Mouse (Mus musculus): ENCODE data around the gene Gm21970. TPM values are rescaled to one million over a fixed set of nuclear protein-coding genes. Genes with fewer than 3 reads are reported as not detected.

The Gm21970 gene
- polyA plus RNA-seq, 1 experiment from 2014 or later = not detected

GRCm38 (mm10) chr16:91447512-91447900 lies 56.0 kb downstream of the Gm21970 start:
- no peak overlapping the region for H3K9ac ChIP-seq (replicated peaks)
- no peaks in the 10 kb centered on the region for H3K36me3 ChIP-seq
- no peaks in the 10 kb centered on the region for H3K9me3 ChIP-seq
- H3K4me1 ChIP-seq = no peaks in the 10 kb centered on the region
- H3K27me3 ChIP-seq = no peaks in the 10 kb centered on the region
- 85% methylated on average over 6 of the region's 6 CpGs for WGBS
- no peak overlapping the region for H3K4me2 ChIP-seq (replicated peaks)
- ATAC-seq (replicated peaks) = no peak
- no peak overlapping the region for H3K27ac ChIP-seq (replicated peaks)
- H3K4me3 ChIP-seq = no peak overlapping the region

- no peaks in the 10 kb centered on the region for H3K36me3 ChIP-seq
- H3K4me3 ChIP-seq = no peak overlapping the region
- H3K4me1 ChIP-seq = no peaks in the 10 kb centered on the region
- no peak overlapping the region for H3K27ac ChIP-seq (replicated peaks)
- 96% methylated on average over 5 of the region's 5 CpGs for WGBS
- no peak overlapping the region for H3K9ac ChIP-seq (replicated peaks)
- no peak for ATAC-seq (replicated peaks)
- no peaks in the 10 kb centered on the region for H3K9me3 ChIP-seq
- H3K27me3 ChIP-seq = no peaks in the 10 kb centered on the region
- no peak overlapping the region for H3K4me2 ChIP-seq (replicated peaks)
Observed at GRCm38 (mm10) chr16:91448088-91448487, 56.6 kb downstream of the Gm21970 start.

DNA sequence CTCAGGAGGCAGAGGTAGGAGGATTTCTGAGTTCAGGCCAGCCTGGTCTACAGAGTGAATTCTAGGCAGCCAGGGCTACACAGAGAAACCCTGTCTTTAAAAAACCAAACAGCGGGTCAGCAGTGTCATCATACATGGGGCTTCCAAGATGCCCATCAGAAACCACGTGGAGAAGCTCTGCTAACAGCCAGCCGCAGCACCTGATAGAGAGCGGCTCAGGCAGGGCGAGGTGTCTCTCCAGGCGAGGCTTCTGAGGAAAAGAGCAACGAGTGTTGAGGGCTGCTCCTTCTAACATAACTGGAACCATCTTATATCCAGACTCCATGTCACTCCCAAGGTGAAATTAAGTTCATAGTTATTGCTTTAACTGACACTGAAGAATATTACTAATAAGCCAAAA lies 57.4 kb downstream of the Gm21970 start:
- no peak overlapping the region for H3K27ac ChIP-seq (replicated peaks)
- H3K4me2 ChIP-seq (replicated peaks) = no peak overlapping the region
- no peak overlapping the region for H3K4me3 ChIP-seq
- no peaks in the 10 kb centered on the region for H3K4me1 ChIP-seq
- WGBS = 85% methylated on average over 7 of the region's 7 CpGs
- H3K27me3 ChIP-seq = no peaks in the 10 kb centered on the region
- no peak for ATAC-seq (replicated peaks)
- H3K9ac ChIP-seq (replicated peaks) = no peak overlapping the region
- H3K36me3 ChIP-seq = no peaks in the 10 kb centered on the region
- no peaks in the 10 kb centered on the region for H3K9me3 ChIP-seq

DNA sequence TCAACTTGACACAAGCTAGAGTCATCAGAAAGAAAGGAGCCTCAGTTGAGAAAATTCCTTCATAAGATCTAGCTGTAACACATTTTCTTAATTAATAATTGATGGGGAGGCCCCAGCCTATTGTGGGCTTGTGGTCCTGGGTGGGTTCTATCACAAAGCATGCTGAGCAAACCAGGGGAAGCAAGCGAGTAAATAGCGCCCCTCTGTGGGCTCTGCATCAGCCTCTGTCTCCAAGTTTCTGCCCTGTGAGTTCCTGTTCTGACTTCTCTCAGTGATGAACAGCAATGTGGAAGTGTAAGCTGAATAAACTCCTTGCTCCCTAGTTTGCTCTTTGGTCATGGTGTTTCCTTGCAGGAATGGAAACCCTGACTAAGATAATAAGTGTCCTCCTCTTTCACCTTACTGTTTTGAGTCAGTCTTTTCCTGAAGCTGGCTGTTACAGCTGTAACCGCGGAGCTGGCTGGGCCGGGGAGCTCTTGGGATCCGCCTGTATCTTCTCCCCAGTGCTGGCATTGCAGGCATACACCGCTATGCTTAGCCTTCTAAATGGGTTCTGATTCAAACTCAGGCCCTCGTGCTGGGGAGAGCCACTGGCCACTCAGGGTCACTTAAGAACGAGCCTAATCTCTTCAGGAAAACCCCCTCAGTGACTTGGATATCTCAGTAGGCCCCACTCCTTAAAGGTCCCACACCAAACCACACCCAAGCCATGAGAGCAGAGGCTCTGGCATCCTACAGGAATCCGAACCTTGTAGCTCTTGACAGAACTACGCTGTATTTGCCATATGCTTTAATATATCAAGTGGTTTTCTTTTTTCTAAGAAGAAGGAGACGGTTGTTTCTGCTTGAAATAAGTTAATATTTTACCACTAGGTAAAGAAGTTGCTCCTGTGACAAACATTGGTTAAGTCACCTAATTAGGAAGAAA lies 58.9 kb downstream of the Gm21970 start:
- 84% methylated on average over 12 of the region's 12 CpGs for WGBS
- H3K4me3 ChIP-seq = no peak overlapping the region
- no peak overlapping the region for H3K27ac ChIP-seq (replicated peaks)
- H3K4me2 ChIP-seq (replicated peaks) = no peak overlapping the region
- H3K4me1 ChIP-seq = no peaks in the 10 kb centered on the region
- no peak overlapping the region for H3K9ac ChIP-seq (replicated peaks)
- no peaks in the 10 kb centered on the region for H3K9me3 ChIP-seq
- no peaks in the 10 kb centered on the region for H3K27me3 ChIP-seq
- no peak for ATAC-seq (replicated peaks)
- no peaks in the 10 kb centered on the region for H3K36me3 ChIP-seq

- Histone ChIP-seq H3K27ac (replicated peaks) (no peak overlapping the region), H3K27me3 (no peaks in the 10 kb centered on the region), H3K4me2 (replicated peaks) (no peak overlapping the region), H3K4me3 (no peak overlapping the region), H3K36me3 (no peaks in the 10 kb centered on the region), H3K9ac (replicated peaks) (no peak overlapping the region), H3K4me1 (no peaks in the 10 kb centered on the region), H3K9me3 (no peaks in the 10 kb centered on the region)
- WGBS = 85% methylated on average over 2 of the region's 2 CpGs
- no peak for ATAC-seq (replicated peaks)
Observed at GRCm38 (mm10) chr16:91451949-91452348, 60.4 kb downstream of the Gm21970 start.

- Histone ChIP-seq H3K36me3 (no peaks in the 10 kb centered on the region), H3K27me3 (no peaks in the 10 kb centered on the region), H3K9ac (replicated peaks) (no peak overlapping the region), H3K4me1 (no peaks in the 10 kb centered on the region), H3K4me3 (no peak overlapping the region), H3K4me2 (replicated peaks) (no peak overlapping the region), H3K27ac (replicated peaks) (no peak overlapping the region), H3K9me3 (no peaks in the 10 kb centered on the region)
- ATAC-seq (replicated peaks) = no peak
- WGBS = 70% methylated on average over 6 of the region's 6 CpGs
Observed at GRCm38 (mm10) chr16:91452363-91452896, 60.9 kb downstream of the Gm21970 start.

GRCm38 (mm10) chr16:91455868-91456267 lies 64.3 kb downstream of the Gm21970 start:
- WGBS = 83% methylated on average over 4 of the region's 4 CpGs
- Histone ChIP-seq H3K4me1 (peaks cover 4% of the 10 kb centered on the region; the same call in 1 of the 2 replicates), H3K36me3 (no peaks in the 10 kb centered on the region), H3K27ac (replicated peaks) (no peak overlapping the region), H3K4me3 (no peak overlapping the region), H3K9ac (replicated peaks) (no peak overlapping the region), H3K4me2 (replicated peaks) (no peak overlapping the region), H3K9me3 (no peaks in the 10 kb centered on the region), H3K27me3 (no peaks in the 10 kb centered on the region)
- no peak for ATAC-seq (replicated peaks)

DNA sequence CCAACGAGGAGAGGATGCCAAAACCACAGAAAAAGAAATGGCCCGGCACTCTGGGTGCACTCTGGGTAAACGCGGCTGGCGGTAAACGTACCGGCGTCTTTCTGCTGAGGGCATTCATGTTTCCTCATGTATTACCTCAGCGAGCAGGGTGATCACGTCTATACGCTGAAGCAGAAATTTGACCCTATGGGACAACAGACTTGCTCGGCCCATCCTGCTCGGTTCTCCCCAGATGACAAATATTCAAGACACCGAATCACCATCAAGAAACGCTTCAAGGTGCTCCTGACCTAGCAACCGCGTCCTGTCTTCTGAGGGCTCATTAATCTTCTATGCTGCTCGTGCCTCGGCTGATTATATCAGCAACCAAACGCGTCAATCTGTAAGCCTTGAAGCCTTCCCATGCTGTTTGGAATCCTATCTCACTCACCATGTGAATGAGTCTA lies 66.8 kb downstream of the Gm21970 start:
- WGBS = 65% methylated on average over 21 of the region's 21 CpGs

GRCm38 (mm10) chr16:91458976-91459375 lies 67.5 kb downstream of the Gm21970 start:
- H3K36me3 ChIP-seq = no peaks in the 10 kb centered on the region
- H3K4me2 ChIP-seq (replicated peaks) = no peak overlapping the region
- peak; percentile 63; the same call in 1 of the 2 replicates for ATAC-seq (replicated peaks)
- no peaks in the 10 kb centered on the region for H3K27me3 ChIP-seq
- H3K4me1 ChIP-seq = peaks cover 4% of the 10 kb centered on the region; the same call in 1 of the 2 replicates
- 10% methylated on average over 5 of the region's 5 CpGs for WGBS
- H3K27ac ChIP-seq (replicated peaks) = peak overlapping the region; percentile 16; the same call in 1 of the 2 replicates
- H3K9ac ChIP-seq (replicated peaks) = no peak overlapping the region
- no peak overlapping the region for H3K4me3 ChIP-seq
- no peaks in the 10 kb centered on the region for H3K9me3 ChIP-seq

More for the DNA sequence above, 66.8 kb downstream of the Gm21970 start:
- no peak overlapping the region for H3K4me3 ChIP-seq
- no peak for ATAC-seq (replicated peaks)
- H3K9ac ChIP-seq (replicated peaks) = no peak overlapping the region
- no peaks in the 10 kb centered on the region for H3K36me3 ChIP-seq
- no peak overlapping the region for H3K4me2 ChIP-seq (replicated peaks)
- H3K9me3 ChIP-seq = no peaks in the 10 kb centered on the region
- H3K4me1 ChIP-seq = peaks cover 4% of the 10 kb centered on the region; the same call in 1 of the 2 replicates
- H3K27ac ChIP-seq (replicated peaks) = no peak overlapping the region
- no peaks in the 10 kb centered on the region for H3K27me3 ChIP-seq

- no peak for ATAC-seq (replicated peaks)
- Histone ChIP-seq H3K9ac (replicated peaks) (no peak overlapping the region), H3K4me3 (no peak overlapping the region), H3K36me3 (no peaks in the 10 kb centered on the region), H3K9me3 (no peaks in the 10 kb centered on the region), H3K4me1 (peaks cover 8% of the 10 kb centered on the region; the same call in 1 of the 2 replicates), H3K27ac (replicated peaks) (peak overlapping the region; percentile 16; the same call in 1 of the 2 replicates), H3K27me3 (no peaks in the 10 kb centered on the region), H3K4me2 (replicated peaks) (no peak overlapping the region)
- WGBS = 89% methylated on average over 3 of the region's 3 CpGs
Observed at GRCm38 (mm10) chr16:91459396-91459795, 67.9 kb downstream of the Gm21970 start.

GRCm38 (mm10) chr16:91459841-91460370 lies 68.4 kb downstream of the Gm21970 start:
- Histone ChIP-seq H3K9ac (replicated peaks) (no peak overlapping the region), H3K9me3 (no peaks in the 10 kb centered on the region), H3K4me3 (no peak overlapping the region), H3K4me1 (peaks cover 8% of the 10 kb centered on the region; the same call in 1 of the 2 replicates), H3K36me3 (no peaks in the 10 kb centered on the region), H3K27me3 (no peaks in the 10 kb centered on the region), H3K27ac (replicated peaks) (no peak overlapping the region), H3K4me2 (replicated peaks) (no peak overlapping the region)
- no peak for ATAC-seq (replicated peaks)
- WGBS = 77% methylated on average over 11 of the region's 11 CpGs

DNA sequence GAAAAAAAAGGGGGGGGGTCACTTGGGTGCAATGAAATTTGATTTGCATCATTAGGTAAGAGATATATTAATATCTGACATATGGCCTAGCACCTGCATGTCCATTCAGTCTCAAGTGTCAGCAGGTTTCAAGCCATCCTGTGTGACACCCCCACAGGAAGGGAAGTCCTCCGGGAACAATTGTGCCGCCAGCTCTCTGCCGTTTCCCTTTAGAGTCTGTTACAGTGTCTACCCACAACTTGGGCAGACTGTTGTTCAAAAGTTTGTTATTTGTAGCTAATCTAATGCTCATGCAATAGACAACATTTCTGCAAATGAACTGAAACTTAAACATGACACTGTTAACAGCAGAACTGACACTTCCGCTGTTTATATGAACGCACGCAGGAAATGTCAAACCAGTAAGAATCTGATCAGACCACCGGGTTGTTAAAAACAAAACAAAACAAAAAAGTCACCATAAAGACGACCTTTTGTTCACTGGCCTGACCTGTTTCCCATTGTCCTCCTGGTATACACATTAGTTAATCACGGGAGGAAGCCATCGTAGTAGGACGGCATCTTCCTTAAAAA lies 69.6 kb downstream of the Gm21970 start:
- Histone ChIP-seq H3K4me3 (no peak overlapping the region), H3K9me3 (no peaks in the 10 kb centered on the region), H3K27ac (replicated peaks) (no peak overlapping the region), H3K27me3 (no peaks in the 10 kb centered on the region), H3K4me2 (replicated peaks) (no peak overlapping the region), H3K9ac (replicated peaks) (no peak overlapping the region), H3K4me1 (peaks cover 20% of the 10 kb centered on the region), H3K36me3 (no peaks in the 10 kb centered on the region)
- WGBS = 71% methylated on average over 11 of the region's 11 CpGs
- no peak for ATAC-seq (replicated peaks)

All from forebrain, embryonic 15.5 days (tissue).